Mouse (Mus musculus) heart, adult 2 months (tissue): ENCODE data around the gene Hsd17b12.

Experiments used
- EP300 ChIP-seq: fragments of 200-500 bp; IDR thresholded peaks from 2 replicates; pipeline ENCODE4 v1.6.1; 2011; ENCODE audit warnings: low read depth, low read length, control low read depth; ENCODE audit not compliant: insufficient read depth
- POLR2A ChIP-seq: fragments of 200-500 bp; IDR thresholded peaks from 2 replicates; pipeline ENCODE4 v1.6.1; 2011; ENCODE audit warnings: mild to moderate bottlenecking, low read depth, low read length, control low read depth; ENCODE audit not compliant: insufficient read depth

GRCm38 (mm10) chr2:94001918-94002317, 155.8 kb downstream of the Hsd17b12 start:
- TF ChIP-seq POLR2A: no peak
- no peak for TF ChIP-seq EP300
